Mouse (Mus musculus) activated CD4-positive, CD25-positive, alpha-beta regulatory T cell (primary cell): ENCODE measurements around the gene Ube2m. TPM values are rescaled to one million over a fixed set of nuclear protein-coding genes. Genes with fewer than 3 reads are reported as not detected.

ENCODE experiments used
- polyA plus RNA-seq, 2 experiments: library from polyadenylated mRNA; unstranded; fragments of 100-300 nt; shearing (Covaris generic); gene quantifications; one replicate each; pipeline ENCODE4 v1.2.1; 2017

Gene Ube2m
- 100 to 1,000 TPM; 185 to 192 TPM for polyA plus RNA-seq

GRCm38 (mm10) chr7:13037901-13038555 is at the start of gene Ube2m:
Ube2m (minus strand) TSS chr7:13038275.

GRCm38 (mm10) chr7:13054287-13055010 is 16.4 kb upstream of the Ube2m start, which contains the start of gene Mzf1:
Mzf1 (minus strand) TSS chr7:13054764.

GRCm38 (mm10) chr7:13034148-13034977 is 3.7 kb downstream of the Ube2m start, which contains the start of gene Chmp2a:
Chmp2a (minus strand) TSS chr7:13034807.

GRCm38 (mm10) chr7:13010005-13010908 is 27.8 kb downstream of the Ube2m start, which contains the start of gene Zbtb45:
Zbtb45 (minus strand) TSS chr7:13010034.

GRCm38 (mm10) chr7:12998851-12999250 is 39.2 kb downstream of the Ube2m start, which contains the start of gene Trim28:
Trim28 (plus strand) TSS chr7:12999114.

GRCm38 (mm10) chr7:12998053-12998452 is 40.0 kb downstream of the Ube2m start, which contains the start of gene Slc27a5:
Slc27a5 (minus strand) TSS chr7:12998192.

Other genes starting within 250 kb of the Ube2m start
- 1 to 10 TPM in 1 of 2 experiments, under 1 TPM in 1; 0.31 to 1.8 TPM for gene Zscan18, start 234.6 kb downstream of the Ube2m start, polyA plus RNA-seq
- gene Zfp329, start 219.4 kb downstream of the Ube2m start, polyA plus RNA-seq: 10 to 100 TPM; 13.2 to 14.9 TPM
- gene Zfp110, start 203.5 kb downstream of the Ube2m start, polyA plus RNA-seq: 10 to 100 TPM; 47.8 to 63.7 TPM
- 1 to 10 TPM; 3.3 to 4.0 TPM for gene Zfp128, start 157.1 kb downstream of the Ube2m start, polyA plus RNA-seq
- 10 to 100 TPM; 10.0 to 10.3 TPM for gene Zscan22, start 140.5 kb downstream of the Ube2m start, polyA plus RNA-seq
- gene Rps5, start 116.0 kb downstream of the Ube2m start, polyA plus RNA-seq: 1,000 to 10,000 TPM in 1 of 2 experiments, 100 to 1,000 TPM in 1; 744 to 1,333 TPM
- under 1 TPM; 0.12 to 0.27 TPM for gene Rnf225, start 110.9 kb downstream of the Ube2m start, polyA plus RNA-seq
- gene Zfp324, start 72.4 kb downstream of the Ube2m start, polyA plus RNA-seq: 1 to 10 TPM; 5.5 to 6.0 TPM
- 1 to 10 TPM; 6.5 to 7.0 TPM for gene Zfp446, start 60.4 kb downstream of the Ube2m start, polyA plus RNA-seq
- gene Slc27a5, start 40.1 kb downstream of the Ube2m start, polyA plus RNA-seq: under 1 TPM; 0.12 to 0.55 TPM
- gene Trim28, start 39.2 kb downstream of the Ube2m start, polyA plus RNA-seq: 100 to 1,000 TPM in 1 of 2 experiments, 10 to 100 TPM in 1; 94.6 to 147 TPM
- 10 to 100 TPM; 23.0 to 27.9 TPM for gene Zbtb45, start 28.2 kb downstream of the Ube2m start, polyA plus RNA-seq
- gene Chmp2a, start 3.5 kb downstream of the Ube2m start, polyA plus RNA-seq: 100 to 1,000 TPM; 252 to 275 TPM
- under 1 TPM; 0.30 to 0.39 TPM for gene Mzf1, start 16.5 kb upstream of the Ube2m start, polyA plus RNA-seq
- not detected for gene Vmn1r85, start 56.9 kb upstream of the Ube2m start, polyA plus RNA-seq
- gene Vmn1r86, start 81.6 kb upstream of the Ube2m start, polyA plus RNA-seq: under 1 TPM; 0.04 to 0.17 TPM
- gene Vmn1r87, start 101.9 kb upstream of the Ube2m start, polyA plus RNA-seq: under 1 TPM in 1 of 2 experiments, not detected in 1; 0.15 TPM
- gene Vmn1r88, start 121.3 kb upstream of the Ube2m start, polyA plus RNA-seq: under 1 TPM; 0.02 to 0.05 TPM
- gene Vmn1r89, start 174.7 kb upstream of the Ube2m start, polyA plus RNA-seq: not detected
- gene Lig1, start 239.0 kb upstream of the Ube2m start, polyA plus RNA-seq: 10 to 100 TPM; 28.8 to 36.9 TPM
- gene Zswim9, start 240.4 kb upstream of the Ube2m start, polyA plus RNA-seq: 1 to 10 TPM in 1 of 2 experiments, under 1 TPM in 1; 0.86 to 2.1 TPM